Mouse (Mus musculus): Measurements from ENCODE around the gene Psapl1.

Psapl1 gene

GRCm38 (mm10) chr5:36203916-36204315 lies at the start of gene Psapl1:
Gene Psapl1, plus strand, starts transcription at chr5:36204021.
- DNase-seq (ENCODE audit: low spot score in 2 of 2), result no peak

- no peak for DNase-seq (ENCODE audit: low spot score in 2 of 2)
These were observed 48.8 kb upstream of the Psapl1 start for GRCm38 (mm10) chr5:36154879-36155485.

GRCm38 (mm10) chr5:36165424-36166302 lies 38.2 kb upstream of the Psapl1 start:
- no peak for DNase-seq (ENCODE audit: low spot score in 2 of 2)

GRCm38 (mm10) chr5:36166346-36167013 lies 37.3 kb upstream of the Psapl1 start:
- DNase-seq (ENCODE audit: low spot score in 2 of 2), result no peak

- no peak for DNase-seq (ENCODE audit: low spot score in 2 of 2)
These were observed 34.7 kb upstream of the Psapl1 start for GRCm38 (mm10) chr5:36168963-36169650.

- DNase-seq (ENCODE audit: low spot score in 2 of 2), result no peak
These were observed 29.2 kb upstream of the Psapl1 start for GRCm38 (mm10) chr5:36174569-36175115.

GRCm38 (mm10) chr5:36176409-36176808 lies 27.4 kb upstream of the Psapl1 start:
- DNase-seq (ENCODE audit: low spot score in 2 of 2), result peak; percentile 73 to 87

- no peak for DNase-seq (ENCODE audit: low spot score in 2 of 2)
These were observed 26.9 kb upstream of the Psapl1 start for GRCm38 (mm10) chr5:36176873-36177272.

GRCm38 (mm10) chr5:36178215-36178614 lies 25.6 kb upstream of the Psapl1 start:
- DNase-seq (ENCODE audit: low spot score in 2 of 2), result no peak

- no peak for DNase-seq (ENCODE audit: low spot score in 2 of 2)
These were observed 25.0 kb upstream of the Psapl1 start for GRCm38 (mm10) chr5:36178785-36179184.

GRCm38 (mm10) chr5:36179708-36180107 lies 24.1 kb upstream of the Psapl1 start:
- DNase-seq (ENCODE audit: low spot score in 2 of 2), result no peak

- no peak for DNase-seq (ENCODE audit: low spot score in 2 of 2)
These were observed 21.5 kb upstream of the Psapl1 start for GRCm38 (mm10) chr5:36182326-36182725.

GRCm38 (mm10) chr5:36186294-36187053 lies 17.3 kb upstream of the Psapl1 start:
- no peak for DNase-seq (ENCODE audit: low spot score in 2 of 2)

GRCm38 (mm10) chr5:36188310-36188709 lies 15.5 kb upstream of the Psapl1 start:
- DNase-seq (ENCODE audit: low spot score in 2 of 2), result no peak

- no peak for DNase-seq (ENCODE audit: low spot score in 2 of 2)
These were observed 12.5 kb upstream of the Psapl1 start for GRCm38 (mm10) chr5:36191285-36191684.

GRCm38 (mm10) chr5:36191876-36192275 lies 11.9 kb upstream of the Psapl1 start:
- no peak for DNase-seq (ENCODE audit: low spot score in 2 of 2)

- no peak for DNase-seq (ENCODE audit: low spot score in 2 of 2)
These were observed 11.1 kb upstream of the Psapl1 start for GRCm38 (mm10) chr5:36192677-36193076.

GRCm38 (mm10) chr5:36194631-36195030 lies 9.2 kb upstream of the Psapl1 start:
- DNase-seq (ENCODE audit: low spot score in 2 of 2), result no peak

- DNase-seq (ENCODE audit: low spot score in 2 of 2), result no peak
These were observed 8.4 kb upstream of the Psapl1 start for GRCm38 (mm10) chr5:36195436-36195835.

GRCm38 (mm10) chr5:36199519-36199918 lies 4.3 kb upstream of the Psapl1 start:
- no peak for DNase-seq (ENCODE audit: low spot score in 2 of 2)

- DNase-seq (ENCODE audit: low spot score in 2 of 2), result no peak
These were observed 1.0 kb upstream of the Psapl1 start for GRCm38 (mm10) chr5:36202781-36203180.

All from natural killer cell, adult 2 months (primary cell).